Mouse (Mus musculus) intestine, postnatal 0 days (tissue): ENCODE results near the gene Mien1. TPM values are rescaled to one million over a fixed set of nuclear protein-coding genes. Genes with fewer than 3 reads are reported as not detected.
A peak's percentile ranks its signal among the peaks of the same experiment; 100 is the strongest.

Experiments used
- ATAC-seq: fragments of 200-750 bp; cut with Nextera tagmentation; 2 replicates; pipeline ENCODE4 v1.8.0; 2017; ENCODE audit warnings: mild to moderate bottlenecking, moderate TSS enrichment, moderate library complexity
- H3K27ac ChIP-seq: fragments of 300-500 bp; sonication (generic); 2 replicates; pipeline ENCODE4 v1.5.1; 2014; ENCODE audit warnings: mild to moderate bottlenecking, low read depth, low read length, moderate library complexity
- H3K27me3 ChIP-seq: fragments of 300-500 bp; sonication (generic); replicated peaks from 2 replicates; pipeline ENCODE4 v1.6.1; 2014; ENCODE audit warnings: low read length, mixed read lengths; ENCODE audit not compliant: control insufficient read depth, insufficient read depth
- H3K36me3 ChIP-seq: fragments of 300-500 bp; sonication (generic); 2 replicates; pipeline ENCODE4 v1.6.1; 2014; ENCODE audit warnings: mild to moderate bottlenecking, moderate library complexity; ENCODE audit not compliant: control insufficient read depth, insufficient read depth
- H3K4me1 ChIP-seq: fragments of 300-500 bp; sonication (generic); replicated peaks from 2 replicates; pipeline ENCODE4 v1.6.1; 2014; ENCODE audit warnings: antibody characterized with exemption, low read length, mixed read lengths; ENCODE audit not compliant: control insufficient read depth, insufficient read depth
- H3K4me2 ChIP-seq: fragments of 300-500 bp; sonication (generic); replicated peaks from 2 replicates; pipeline ENCODE4 v1.6.1; 2014; ENCODE audit warnings: low read depth, mild to moderate bottlenecking, moderate library complexity
- H3K4me3 ChIP-seq: fragments of 300-500 bp; sonication (generic); 2 replicates; pipeline ENCODE4 v1.5.1; 2014; ENCODE audit warnings: low read depth, low read length
- H3K9ac ChIP-seq: fragments of 300-500 bp; sonication (generic); 2 replicates; pipeline ENCODE4 v1.6.1; 2014; ENCODE audit warnings: mild to moderate bottlenecking, low read depth, low read length
- H3K9me3 ChIP-seq: fragments of 300-500 bp; sonication (generic); 2 replicates; pipeline ENCODE4 v1.6.1; 2016; ENCODE audit warnings: mixed run types; ENCODE audit not compliant: control insufficient read depth
- CTCF ChIP-seq: sonication (generic); IDR thresholded peaks from 2 replicates; pipeline ENCODE4 v1.5.1; 2016; ENCODE audit warnings: low read depth, mild to moderate bottlenecking, control low read depth, antibody characterized with exemption, moderate library complexity
- WGBS: fragments of 180-500 bp; shearing (Covaris S2); extraction: QIAGEN DNeasy Blood & Tissue Kit; methylation state at CpG from one replicate; pipeline ENCODE4 v1.1.7; 2014; 5-methylcytosine and 5-hydroxymethylcytosine counted together
- polyA plus RNA-seq: library from polyadenylated mRNA; unstranded; fragments of >200 nt; fragmentation: Nextera tagmentation; extraction: Ambion mirVana; gene quantifications from 2 replicates; pipeline ENCODE4 v1.2.1, GENCODE M21; 2015

Mien1 gene
- polyA plus RNA-seq, 1 experiment from 2014 or later: 265 TPM

DNA sequence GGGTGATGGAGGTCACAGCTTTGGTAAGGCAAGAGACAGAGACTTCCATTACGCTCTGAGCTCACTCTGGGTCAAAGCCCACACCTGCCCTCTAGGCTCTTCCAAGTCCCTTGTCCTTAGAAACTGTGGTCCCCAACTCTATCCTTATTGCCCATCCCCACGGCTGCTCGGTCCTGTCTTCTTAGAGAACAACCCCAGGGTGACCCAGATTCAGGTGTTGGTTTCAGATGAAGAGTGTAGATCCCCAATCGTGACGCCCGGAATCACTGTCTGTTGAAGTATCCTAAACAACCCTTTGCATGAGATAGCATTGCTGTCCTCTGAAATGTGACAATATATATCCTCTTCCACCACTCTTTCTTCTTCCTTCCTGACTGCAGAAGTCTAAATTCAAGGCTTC is 23.5 kb upstream of the Mien1 start:
- no peaks in the 10 kb centered on the region for H3K4me1 ChIP-seq
- H3K27me3 ChIP-seq: 0 out of 2 replicates have a peak, but pooled peaks cover 4% of the 10 kb centered on the region
- H3K36me3 ChIP-seq: no peaks in the 10 kb centered on the region
- 94% methylated on average over 6 of the region's 6 CpGs for WGBS
- no peak overlapping the region for H3K4me2 ChIP-seq
- H3K9me3 ChIP-seq: no peaks in the 10 kb centered on the region
- TF ChIP-seq CTCF: no peak
- H3K4me3 ChIP-seq: no peak overlapping the region
- no peak for ATAC-seq
- no peak overlapping the region for H3K27ac ChIP-seq
- H3K9ac ChIP-seq: no peak overlapping the region

DNA sequence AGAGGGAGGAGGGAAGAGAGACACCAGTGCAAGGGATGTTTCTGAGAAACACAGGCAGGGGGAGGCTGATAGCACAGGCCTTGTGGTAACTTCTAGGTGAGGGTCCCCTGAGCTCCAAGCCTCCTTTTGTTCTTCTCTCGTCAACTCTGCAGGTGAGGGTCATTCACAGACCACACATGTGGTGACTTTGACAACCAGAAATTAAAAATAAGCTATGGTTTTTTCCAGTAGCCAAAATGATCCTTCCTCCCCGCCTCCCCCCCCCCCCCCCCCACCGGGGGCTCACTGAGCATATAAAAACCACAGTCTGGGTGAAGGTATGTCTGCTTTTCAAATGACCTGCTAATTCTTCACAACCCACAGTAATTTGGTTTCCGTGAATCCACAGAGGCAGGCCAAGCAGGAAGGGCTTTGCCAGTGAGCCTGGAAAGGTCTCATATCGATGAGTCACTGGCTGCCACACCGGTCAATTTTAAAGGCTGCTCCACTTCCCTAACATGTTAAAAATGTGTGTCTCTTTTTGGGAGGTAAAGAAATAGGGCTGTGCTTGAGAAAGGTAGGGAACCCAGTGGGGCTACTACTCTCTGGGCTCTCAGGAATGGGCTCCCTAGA is 22.4 kb upstream of the Mien1 start:
- WGBS: 56% methylated on average over 6 of the region's 6 CpGs
- TF ChIP-seq CTCF: no peak
- no peak for ATAC-seq
- Histone ChIP-seq H3K4me2 (no peak overlapping the region), H3K4me1 (no peaks in the 10 kb centered on the region), H3K9ac (no peak overlapping the region), H3K36me3 (no peaks in the 10 kb centered on the region), H3K27ac (no peak overlapping the region), H3K4me3 (no peak overlapping the region), H3K9me3 (no peaks in the 10 kb centered on the region), H3K27me3 (0 out of 2 replicates have a peak, but pooled peaks cover 4% of the 10 kb centered on the region)

DNA sequence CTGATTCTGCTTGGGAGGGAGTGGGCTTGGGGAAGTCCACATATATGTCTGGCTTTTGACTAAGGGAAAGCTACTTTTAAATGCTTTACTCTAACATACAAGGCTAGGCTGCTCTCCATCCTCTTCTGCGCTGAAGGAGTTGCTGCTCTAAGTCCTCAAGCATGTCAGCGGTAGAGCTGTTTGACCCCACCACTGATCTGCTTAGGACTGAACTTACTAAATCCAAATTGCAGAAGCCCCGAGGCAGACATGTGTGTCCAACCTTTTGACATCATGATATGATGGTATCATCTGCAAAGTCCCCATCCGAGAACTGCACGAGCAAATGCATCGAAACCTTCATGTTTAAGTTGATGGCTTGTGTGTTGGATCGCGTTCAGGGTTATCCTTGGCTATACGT is 21.1 kb upstream of the Mien1 start:
- no peak overlapping the region for H3K4me2 ChIP-seq
- H3K4me1 ChIP-seq: no peaks in the 10 kb centered on the region
- H3K4me3 ChIP-seq: no peak overlapping the region
- H3K27ac ChIP-seq: no peak overlapping the region
- no peak for ATAC-seq
- no peaks in the 10 kb centered on the region for H3K9me3 ChIP-seq
- H3K36me3 ChIP-seq: peaks cover 3% of the 10 kb centered on the region; the same call in 1 of the 2 replicates
- TF ChIP-seq CTCF: no peak
- H3K27me3 ChIP-seq: 0 out of 2 replicates have a peak, but pooled peaks cover 4% of the 10 kb centered on the region
- 85% methylated on average over 9 of the region's 9 CpGs for WGBS
- H3K9ac ChIP-seq: no peak overlapping the region

DNA sequence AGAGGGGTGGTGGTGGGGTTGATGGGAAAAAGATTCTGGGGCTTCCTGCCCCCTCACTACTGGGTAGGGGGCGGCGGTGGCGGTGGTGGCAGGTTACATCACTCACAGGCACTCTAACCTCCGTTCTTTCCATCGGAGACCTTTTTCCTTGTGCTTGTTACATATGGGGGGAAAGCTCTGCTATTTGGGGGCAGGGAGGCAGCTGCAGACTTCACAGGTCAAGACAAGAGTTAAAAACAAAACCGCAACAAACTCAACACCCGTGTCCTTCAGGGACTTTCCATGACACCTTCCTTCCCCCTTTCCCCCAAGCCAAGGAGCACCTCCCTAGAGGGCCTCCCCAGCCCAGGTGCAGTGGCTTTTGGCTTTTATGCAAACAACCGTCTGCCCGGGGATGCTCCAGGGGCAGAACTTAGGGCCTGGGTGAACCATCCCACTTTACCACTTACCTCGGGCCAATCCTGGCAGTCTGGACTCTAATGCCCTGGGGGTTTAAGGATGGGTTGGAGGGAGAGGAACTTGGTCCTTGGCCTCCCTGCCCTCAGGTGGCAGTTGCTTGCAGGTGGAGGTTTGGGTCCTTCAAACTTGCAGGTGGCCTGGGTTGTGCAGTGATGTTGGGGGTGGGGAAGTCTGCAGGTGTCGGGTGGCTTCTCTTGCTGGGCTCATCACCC is 20.4 kb upstream of the Mien1 start:
- Histone ChIP-seq H3K27me3 (0 out of 2 replicates have a peak, but pooled peaks cover 4% of the 10 kb centered on the region), H3K27ac (no peak overlapping the region), H3K9me3 (no peaks in the 10 kb centered on the region), H3K36me3 (peaks cover 9% of the 10 kb centered on the region; the same call in 1 of the 2 replicates), H3K4me3 (no peak overlapping the region), H3K4me2 (no peak overlapping the region), H3K4me1 (no peaks in the 10 kb centered on the region), H3K9ac (no peak overlapping the region)
- TF ChIP-seq CTCF: no peak
- no peak for ATAC-seq
- WGBS: 41% methylated on average over 11 of the region's 11 CpGs

DNA sequence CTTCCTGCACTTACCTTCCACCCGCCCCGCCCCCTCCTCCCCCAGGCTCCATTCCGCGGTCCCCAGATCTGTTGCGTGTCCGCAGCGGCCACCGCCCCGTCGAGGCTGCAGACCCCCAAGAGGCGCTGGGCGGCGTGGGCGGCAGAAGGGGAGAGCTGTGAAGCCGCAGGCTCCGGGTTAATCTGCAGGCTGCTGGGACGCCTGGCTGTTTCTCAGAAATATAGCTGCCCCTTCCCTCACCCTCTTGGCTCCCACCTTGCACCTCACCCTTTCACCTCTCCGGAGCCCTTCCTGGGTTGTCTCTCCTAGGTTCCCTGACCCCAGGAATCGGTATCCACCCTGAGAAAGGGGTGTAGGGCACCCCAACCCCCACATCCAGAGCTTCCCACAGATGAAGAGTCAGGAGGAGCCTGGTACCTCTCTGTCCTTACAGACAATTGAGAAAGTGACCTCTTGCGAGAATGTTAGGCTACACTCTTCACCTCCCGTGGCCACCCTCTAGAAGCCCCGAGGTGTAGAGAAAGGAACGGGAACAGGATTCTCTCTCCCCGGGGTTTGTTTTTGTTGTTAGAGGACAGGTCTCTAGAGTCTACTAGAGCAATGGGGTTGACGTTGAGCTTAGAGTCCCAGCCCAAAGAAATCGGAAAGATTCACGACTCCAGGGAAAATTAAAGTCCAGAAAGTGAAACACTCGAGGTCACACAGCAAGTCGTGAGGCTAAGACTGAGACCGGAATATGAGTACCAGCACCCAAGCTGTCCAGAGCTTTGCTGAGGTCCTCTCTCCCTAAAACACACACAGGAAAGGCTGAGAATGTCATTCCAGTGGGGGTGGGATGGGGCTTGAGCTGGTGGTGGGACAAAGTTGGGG is 19.6 kb upstream of the Mien1 start:
- 5% methylated on average over 30 of the region's 30 CpGs for WGBS
- Histone ChIP-seq H3K4me2 (peak overlapping the region; percentile 85), H3K36me3 (peaks cover 18% of the 10 kb centered on the region; the same call in 1 of the 2 replicates), H3K9me3 (no peaks in the 10 kb centered on the region), H3K9ac (peak overlapping the region; percentile 35), H3K4me3 (peak overlapping the region; percentile 52), H3K27me3 (0 out of 2 replicates have a peak, but pooled peaks cover 4% of the 10 kb centered on the region), H3K27ac (no peak overlapping the region), H3K4me1 (no peaks in the 10 kb centered on the region)
- no peak for TF ChIP-seq CTCF
- ATAC-seq: 0 out of 2 replicates have a peak, but pooled peaks have one; percentile 9
